Mouse (Mus musculus) CH12.LX (cell line): Measurements from ENCODE around the gene Elovl6.

Experiments used
- CHD2 ChIP-seq: IDR thresholded peaks from 2 replicates; pipeline ENCODE4 v1.6.1; 2011; ENCODE audit warnings: low read length, improper control_type of control experiment
- CTCF ChIP-seq, 2 experiments: IDR thresholded peaks in 1 of 2; conservative IDR thresholded peaks in 1 of 2; 2 replicates each; pipeline ENCODE4 v1.5.1; 2011 to 2012; ENCODE audit warnings: low read depth in 2 of 2, low read length in 2 of 2, improper control_type of control experiment in 1 of 2, inconsistent platforms in 1 of 2, mild to moderate bottlenecking in 1 of 2, moderate library complexity in 1 of 2
- E2F4 ChIP-seq: IDR thresholded peaks from 2 replicates; pipeline ENCODE4 v1.6.1; 2011; ENCODE audit warnings: low read depth, low read length, improper control_type of control experiment; ENCODE audit not compliant: insufficient replicate concordance
- ELF1 ChIP-seq: IDR thresholded peaks from 2 replicates; pipeline ENCODE4 v1.6.1; 2014; ENCODE audit warnings: low read depth, mild to moderate bottlenecking, inconsistent platforms, low read length, improper control_type of control experiment
- EP300 ChIP-seq: IDR thresholded peaks from 2 replicates; pipeline ENCODE4 v1.6.1; 2011; ENCODE audit warnings: low read length, improper control_type of control experiment
- HCFC1 ChIP-seq: IDR thresholded peaks from 2 replicates; pipeline ENCODE4 v1.6.1; 2012; ENCODE audit warnings: low read depth, mild to moderate bottlenecking, inconsistent platforms, low read length, improper control_type of control experiment
- MAFK ChIP-seq: IDR thresholded peaks from 2 replicates; pipeline ENCODE4 v1.6.1; 2011; ENCODE audit warnings: low read length, improper control_type of control experiment; ENCODE audit not compliant: insufficient replicate concordance
- NRF1 ChIP-seq: IDR thresholded peaks from 2 replicates; pipeline ENCODE4 v1.6.1; 2014; ENCODE audit warnings: low read depth, mild to moderate bottlenecking, inconsistent platforms, low read length, improper control_type of control experiment, moderate library complexity
- POLR2A ChIP-seq: IDR thresholded peaks from 2 replicates; pipeline ENCODE4 v1.6.1; 2011; ENCODE audit warnings: low read depth, mild to moderate bottlenecking, improper control_type of control experiment, low read length
- USF2 ChIP-seq: conservative IDR thresholded peaks from 2 replicates; pipeline ENCODE4 v1.6.1; 2011; ENCODE audit warnings: low read depth, low read length, improper control_type of control experiment
- ZMIZ1 ChIP-seq: IDR thresholded peaks from 2 replicates; pipeline ENCODE4 v1.6.1; 2012; ENCODE audit warnings: low read depth, mild to moderate bottlenecking, inconsistent platforms, low read length, improper control_type of control experiment
- ZNF384 ChIP-seq: IDR thresholded peaks from 2 replicates; pipeline ENCODE4 v1.6.1; 2012; ENCODE audit warnings: low read depth, low read length, improper control_type of control experiment, inconsistent platforms

GRCm38 (mm10) chr3:129494731-129495130, 37.4 kb upstream of the Elovl6 start:
- TF ChIP-seq CTCF (conservative IDR thresholded peaks at IDR 0.05 in 1 of 2, IDR thresholded peaks at IDR 0.05 in 1 of 2; ENCODE audit: low read depth in 2 of 2, low read length in 2 of 2) (no peak), POLR2A (no peak), ZMIZ1 (no peak), CHD2 (no peak), HCFC1 (no peak), MAFK (no peak), NRF1 (no peak), USF2 (no peak), EP300 (no peak), E2F4 (no peak), ELF1 (no peak), ZNF384 (no peak)
